Mouse (Mus musculus) neural tube, embryonic 12.5 days (tissue): ENCODE data around the gene Gm20388. TPM values are rescaled to one million over a fixed set of nuclear protein-coding genes. Genes with fewer than 3 reads are reported as not detected.

Experiments
- ATAC-seq: fragments of 200-750 bp; cut with Nextera tagmentation; 2 replicates; pipeline ENCODE4 v1.8.0; 2017; ENCODE audit warnings: low read depth, mild to moderate bottlenecking, moderate TSS enrichment, moderate library complexity; ENCODE audit not compliant: low FRiP score
- H3K27ac ChIP-seq: fragments of 300-500 bp; sonication (generic); 2 replicates; pipeline ENCODE4 v1.5.1; 2016
- H3K27me3 ChIP-seq: fragments of 300-500 bp; sonication (generic); replicated peaks from 2 replicates; pipeline ENCODE4 v1.6.1; 2016; ENCODE audit warnings: mild to moderate bottlenecking
- H3K36me3 ChIP-seq: fragments of 300-500 bp; sonication (generic); 2 replicates; pipeline ENCODE4 v1.6.1; 2016; ENCODE audit warnings: mild to moderate bottlenecking
- H3K4me1 ChIP-seq: fragments of 300-500 bp; sonication (generic); 2 replicates; pipeline ENCODE4 v1.6.1; 2016
- H3K4me2 ChIP-seq: fragments of 300-500 bp; sonication (generic); replicated peaks from 2 replicates; pipeline ENCODE4 v1.6.1; 2016; ENCODE audit warnings: mild to moderate bottlenecking
- H3K4me3 ChIP-seq: fragments of 300-500 bp; sonication (generic); 2 replicates; pipeline ENCODE4 v1.5.1; 2016
- H3K9ac ChIP-seq: fragments of 300-500 bp; sonication (generic); 2 replicates; pipeline ENCODE4 v1.6.1; 2016; ENCODE audit warnings: mild to moderate bottlenecking
- H3K9me3 ChIP-seq: fragments of 300-500 bp; sonication (generic); 2 replicates; pipeline ENCODE4 v1.6.1; 2016; ENCODE audit warnings: mild to moderate bottlenecking
- WGBS: fragments of 180-500 bp; shearing (Covaris S2); methylation state at CpG from one replicate; pipeline ENCODE4 v1.1.7; 2016; 5-methylcytosine and 5-hydroxymethylcytosine counted together
- polyA plus RNA-seq: library from polyadenylated mRNA; unstranded; fragments of >200 nt; fragmentation: Nextera tagmentation; extraction: Ambion mirVana; gene quantifications from 2 replicates; pipeline ENCODE4 v1.2.1, GENCODE M21; 2016

Gm20388 gene
- polyA plus RNA-seq, 1 experiment from 2014 or later, result not detected

GRCm38 (mm10) chr8:120374514-120374913 is 463.9 kb downstream of the Gm20388 start:
- H3K27ac ChIP-seq, result peak overlapping the region; percentile 94
- ATAC-seq, result peak; percentile 67
- H3K9ac ChIP-seq, result no peak overlapping the region
- H3K9me3 ChIP-seq, result no peaks in the 10 kb centered on the region
- H3K36me3 ChIP-seq, result no peaks in the 10 kb centered on the region
- H3K27me3 ChIP-seq, result no peaks in the 10 kb centered on the region
- peaks cover 96% of the 10 kb centered on the region for H3K4me1 ChIP-seq
- H3K4me3 ChIP-seq, result no peak overlapping the region
- H3K4me2 ChIP-seq, result peak overlapping the region; percentile 8
- 7% methylated on average over 9 of the region's 9 CpGs for WGBS

GRCm38 (mm10) chr8:120375170-120375569 is 464.5 kb downstream of the Gm20388 start:
- H3K4me1 ChIP-seq, result peaks cover 94% of the 10 kb centered on the region
- ATAC-seq, result peak; percentile 63
- no peaks in the 10 kb centered on the region for H3K36me3 ChIP-seq
- H3K27me3 ChIP-seq, result no peaks in the 10 kb centered on the region
- no peak overlapping the region; the same call in 1 of the 2 replicates for H3K4me2 ChIP-seq
- WGBS, result 26% methylated on average over 5 of the region's 5 CpGs
- no peak overlapping the region for H3K4me3 ChIP-seq
- no peak overlapping the region for H3K9ac ChIP-seq
- peak overlapping the region; percentile 94 for H3K27ac ChIP-seq
- H3K9me3 ChIP-seq, result no peaks in the 10 kb centered on the region

- 13% methylated on average over 4 of the region's 4 CpGs for WGBS
- peak; percentile 22 for ATAC-seq
Measured at GRCm38 (mm10) chr8:120376215-120376614, 465.6 kb downstream of the Gm20388 start.

GRCm38 (mm10) chr8:120376847-120377802 is 466.5 kb downstream of the Gm20388 start:
- peaks cover 97% of the 10 kb centered on the region for H3K4me1 ChIP-seq
- 0 out of 2 replicates have a peak overlapping the region, but pooled peaks have one; percentile 9 for H3K9ac ChIP-seq
- 14% methylated on average over 22 of the region's 22 CpGs for WGBS

More at GRCm38 (mm10) chr8:120376215-120376614, 465.6 kb downstream of the Gm20388 start:
- Histone ChIP-seq H3K4me3 (no peak overlapping the region), H3K9ac (no peak overlapping the region), H3K27ac (peak overlapping the region; percentile 58), H3K4me2 (no peak overlapping the region), H3K4me1 (peaks cover 96% of the 10 kb centered on the region), H3K27me3 (no peaks in the 10 kb centered on the region), H3K36me3 (no peaks in the 10 kb centered on the region), H3K9me3 (no peaks in the 10 kb centered on the region)

GRCm38 (mm10) chr8:120377803-120378189 is 467.2 kb downstream of the Gm20388 start:
- H3K4me1 ChIP-seq, result peaks cover 97% of the 10 kb centered on the region

More at GRCm38 (mm10) chr8:120376847-120377802, 466.5 kb downstream of the Gm20388 start:
- Histone ChIP-seq H3K27ac (peak overlapping the region; percentile 58), H3K27me3 (no peaks in the 10 kb centered on the region), H3K4me3 (no peak overlapping the region), H3K36me3 (no peaks in the 10 kb centered on the region), H3K9me3 (no peaks in the 10 kb centered on the region), H3K4me2 (peak overlapping the region; percentile 5; the same call in 1 of the 2 replicates)
- no peak for ATAC-seq

GRCm38 (mm10) chr8:120378306-120378705 is 467.7 kb downstream of the Gm20388 start:
- H3K36me3 ChIP-seq, result no peaks in the 10 kb centered on the region
- no peak overlapping the region for H3K9ac ChIP-seq
- no peak overlapping the region for H3K27ac ChIP-seq
- no peak for ATAC-seq
- 40% methylated on average over 16 of the region's 16 CpGs for WGBS
- no peaks in the 10 kb centered on the region for H3K9me3 ChIP-seq
- no peak overlapping the region for H3K4me3 ChIP-seq
- no peaks in the 10 kb centered on the region for H3K27me3 ChIP-seq
- peaks cover 97% of the 10 kb centered on the region for H3K4me1 ChIP-seq
- no peak overlapping the region; the same call in 1 of the 2 replicates for H3K4me2 ChIP-seq

More at GRCm38 (mm10) chr8:120377803-120378189, 467.2 kb downstream of the Gm20388 start:
- Histone ChIP-seq H3K9ac (no peak overlapping the region), H3K27me3 (no peaks in the 10 kb centered on the region), H3K9me3 (no peaks in the 10 kb centered on the region), H3K4me2 (no peak overlapping the region), H3K4me3 (no peak overlapping the region), H3K36me3 (no peaks in the 10 kb centered on the region), H3K27ac (peak overlapping the region; percentile 58; the same call in 1 of the 2 replicates)
- no peak for ATAC-seq
- 53% methylated on average over 7 of the region's 7 CpGs for WGBS

GRCm38 (mm10) chr8:120379015-120379414 is 468.4 kb downstream of the Gm20388 start:
- WGBS, result 26% methylated on average over 3 of the region's 3 CpGs
- no peaks in the 10 kb centered on the region for H3K27me3 ChIP-seq
- H3K9me3 ChIP-seq, result no peaks in the 10 kb centered on the region
- no peak overlapping the region for H3K9ac ChIP-seq
- no peak overlapping the region for H3K4me3 ChIP-seq
- no peaks in the 10 kb centered on the region for H3K36me3 ChIP-seq
- no peak for ATAC-seq
- no peak overlapping the region for H3K4me2 ChIP-seq
- H3K4me1 ChIP-seq, result peaks cover 97% of the 10 kb centered on the region
- H3K27ac ChIP-seq, result no peak overlapping the region

- no peak overlapping the region for H3K4me3 ChIP-seq
- H3K4me2 ChIP-seq, result no peak overlapping the region; the same call in 1 of the 2 replicates
- H3K4me1 ChIP-seq, result peaks cover 78% of the 10 kb centered on the region
- H3K27ac ChIP-seq, result peak overlapping the region; percentile 70; the same call in 1 of the 2 replicates
- H3K9ac ChIP-seq, result no peak overlapping the region
- no peak; the same call in 1 of the 2 replicates for ATAC-seq
- no peaks in the 10 kb centered on the region for H3K9me3 ChIP-seq
- 35% methylated on average over 4 of the region's 4 CpGs for WGBS
- no peaks in the 10 kb centered on the region for H3K27me3 ChIP-seq
- H3K36me3 ChIP-seq, result no peaks in the 10 kb centered on the region
Measured at GRCm38 (mm10) chr8:120381865-120382264, 471.2 kb downstream of the Gm20388 start.

GRCm38 (mm10) chr8:120382436-120383203 is 472.0 kb downstream of the Gm20388 start:
- peak overlapping the region; percentile 16; the same call in 1 of the 2 replicates for H3K4me2 ChIP-seq
- ATAC-seq, result peak; percentile 71
- 63% methylated on average over 19 of the region's 19 CpGs for WGBS
- no peaks in the 10 kb centered on the region for H3K27me3 ChIP-seq
- H3K9ac ChIP-seq, result peak overlapping the region; percentile 26; the same call in 1 of the 2 replicates
- peak overlapping the region; percentile 70 for H3K27ac ChIP-seq
- peaks cover 78% of the 10 kb centered on the region for H3K4me1 ChIP-seq
- H3K9me3 ChIP-seq, result no peaks in the 10 kb centered on the region
- no peaks in the 10 kb centered on the region for H3K36me3 ChIP-seq
- H3K4me3 ChIP-seq, result no peak overlapping the region

- Histone ChIP-seq H3K4me3 (no peak overlapping the region), H3K27me3 (no peaks in the 10 kb centered on the region), H3K36me3 (no peaks in the 10 kb centered on the region), H3K27ac (peak overlapping the region; percentile 70), H3K9ac (0 out of 2 replicates have a peak overlapping the region, but pooled peaks have one; percentile 26), H3K4me1 (peaks cover 78% of the 10 kb centered on the region), H3K4me2 (no peak overlapping the region), H3K9me3 (no peaks in the 10 kb centered on the region)
- ATAC-seq, result no peak
- 84% methylated on average over 6 of the region's 6 CpGs for WGBS
Measured at GRCm38 (mm10) chr8:120383204-120383560, 472.5 kb downstream of the Gm20388 start.

GRCm38 (mm10) chr8:120383713-120384112 is 473.1 kb downstream of the Gm20388 start:
- Histone ChIP-seq H3K4me3 (no peak overlapping the region), H3K4me1 (peaks cover 76% of the 10 kb centered on the region), H3K4me2 (no peak overlapping the region), H3K9ac (no peak overlapping the region), H3K27me3 (no peaks in the 10 kb centered on the region), H3K36me3 (no peaks in the 10 kb centered on the region), H3K9me3 (no peaks in the 10 kb centered on the region), H3K27ac (peak overlapping the region; percentile 70; the same call in 1 of the 2 replicates)
- ATAC-seq, result no peak
- WGBS, result 46% methylated on average over 6 of the region's 6 CpGs

GRCm38 (mm10) chr8:120384745-120385144 is 474.1 kb downstream of the Gm20388 start:
- peaks cover 66% of the 10 kb centered on the region for H3K4me1 ChIP-seq
- H3K4me3 ChIP-seq, result no peak overlapping the region
- no peak overlapping the region for H3K9ac ChIP-seq
- no peak for ATAC-seq
- no peak overlapping the region for H3K4me2 ChIP-seq
- no peaks in the 10 kb centered on the region for H3K36me3 ChIP-seq
- no peak overlapping the region for H3K27ac ChIP-seq
- H3K9me3 ChIP-seq, result no peaks in the 10 kb centered on the region
- H3K27me3 ChIP-seq, result no peaks in the 10 kb centered on the region
